Mouse (Mus musculus) G1E (cell line): ENCODE measurements at regions not wholly inside any gene's neighbourhood (a gene's known extent, or its start where the extent isn't known, plus 50 kb on each side); places are given as distances from the start of the nearest gene placed in this dataset.
A peak's percentile ranks its signal among the peaks of the same experiment; 100 is the strongest.

Experiments
- ATAC-seq: 2 replicates; pipeline ENCODE4 v1.8.0; 2016; ENCODE audit warnings: mild to moderate bottlenecking; ENCODE audit not compliant: insufficient number of reproducible peaks, poor library complexity, low FRiP score, severe bottlenecking; ENCODE audit errors: extremely low read depth
- DNase-seq: peaks from one replicate; pipeline ENCODE4 v3.0.0; 2012; ENCODE audit warnings: low spot score
- H3K27me3 ChIP-seq: 2 replicates; pipeline ENCODE4 v1.6.1; 2012; ENCODE audit warnings: mild to moderate bottlenecking, low read length, inconsistent platforms; ENCODE audit not compliant: insufficient read depth
- H3K36me3 ChIP-seq: replicated peaks from 2 replicates; pipeline ENCODE3; 2012; ENCODE audit warnings: mild to moderate bottlenecking, inconsistent platforms
- H3K4me1 ChIP-seq: 2 replicates; pipeline ENCODE4 v1.6.1; 2012; ENCODE audit warnings: low read depth, low read length, inconsistent platforms, mixed read lengths; ENCODE audit not compliant: insufficient read depth
- H3K4me3 ChIP-seq: 2 replicates; pipeline ENCODE4 v1.5.1; 2012; ENCODE audit warnings: low read depth, mild to moderate bottlenecking, inconsistent platforms, low read length, moderate library complexity, mixed read lengths
- H3K9me3 ChIP-seq: replicated peaks from 2 replicates; pipeline ENCODE4 v1.6.1; 2012; ENCODE audit warnings: inconsistent platforms
- CTCF ChIP-seq: IDR thresholded peaks from 2 replicates; pipeline ENCODE4 v1.5.1; 2012; ENCODE audit warnings: low read depth, low read length, inconsistent platforms, mixed read lengths
- GATA1 ChIP-seq: IDR thresholded peaks from 2 replicates; pipeline ENCODE4 v1.6.1; 2012; ENCODE audit warnings: borderline replicate concordance, low read length, inconsistent platforms, mixed read lengths
- GATA2 ChIP-seq: IDR thresholded peaks from 2 replicates; pipeline ENCODE4 v1.6.1; 2012; ENCODE audit warnings: low read depth, low read length, inconsistent platforms, borderline replicate concordance
- POLR2AphosphoS5 ChIP-seq: IDR thresholded peaks from 2 replicates; pipeline ENCODE4 v1.6.1; 2012; ENCODE audit warnings: low read depth, low read length, inconsistent platforms; ENCODE audit not compliant: insufficient replicate concordance
- TAL1 ChIP-seq: conservative IDR thresholded peaks from 2 replicates; pipeline ENCODE4 v1.6.1; 2012; ENCODE audit warnings: low read depth, low read length, inconsistent platforms, mixed read lengths

GRCm38 (mm10) chr12:106585626-106586025, 575.6 kb downstream of the Vrk1 start:
- no peaks in the 10 kb centered on the region for H3K27me3 ChIP-seq
- no peaks in the 10 kb centered on the region for H3K36me3 ChIP-seq
- peaks cover 84% of the 10 kb centered on the region for H3K9me3 ChIP-seq
- no peak for TF ChIP-seq POLR2AphosphoS5
- no peak for TF ChIP-seq CTCF
- TF ChIP-seq TAL1 = no peak
- TF ChIP-seq GATA1 = no peak
- no peak for TF ChIP-seq GATA2
- H3K4me3 ChIP-seq = 0 out of 2 replicates have a peak overlapping the region, but pooled peaks have one; percentile 18
- ATAC-seq = no peak
- no peaks in the 10 kb centered on the region for H3K4me1 ChIP-seq
- no peak for DNase-seq

DNA sequence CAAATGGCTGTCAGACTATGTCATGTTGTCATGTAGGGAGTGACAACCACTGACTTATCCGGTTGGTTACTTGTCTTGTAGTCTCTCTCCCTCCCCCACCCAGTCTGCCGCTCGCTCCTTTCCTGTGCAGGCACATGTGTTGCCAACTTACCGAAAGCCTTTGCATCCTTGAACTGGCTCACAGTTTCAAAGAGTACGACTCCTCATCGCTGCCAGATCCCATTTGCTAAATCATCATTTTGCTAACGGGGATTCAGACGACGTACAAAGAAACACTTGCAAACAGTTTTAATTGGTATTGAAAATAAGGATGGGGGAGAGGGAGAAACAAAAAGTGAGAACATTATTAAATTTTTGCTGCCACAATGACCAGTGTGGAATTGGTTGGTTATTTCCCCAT, 582.7 kb downstream of the Vrk1 start:
- ATAC-seq = no peak
- H3K4me1 ChIP-seq = no peaks in the 10 kb centered on the region
- no peaks in the 10 kb centered on the region for H3K27me3 ChIP-seq
- H3K9me3 ChIP-seq = peaks cover 86% of the 10 kb centered on the region
- H3K36me3 ChIP-seq = no peaks in the 10 kb centered on the region
- no peak for DNase-seq
- TF ChIP-seq CTCF = no peak
- no peak for TF ChIP-seq TAL1
- no peak for TF ChIP-seq GATA1
- no peak for TF ChIP-seq GATA2
- TF ChIP-seq POLR2AphosphoS5 = no peak
- no peak overlapping the region for H3K4me3 ChIP-seq

GRCm38 (mm10) chr12:106597636-106598035, 587.6 kb downstream of the Vrk1 start:
- H3K4me1 ChIP-seq = no peaks in the 10 kb centered on the region
- no peak for TF ChIP-seq CTCF
- no peaks in the 10 kb centered on the region for H3K27me3 ChIP-seq
- H3K36me3 ChIP-seq = no peaks in the 10 kb centered on the region
- H3K4me3 ChIP-seq = no peak overlapping the region
- DNase-seq (no peak), ATAC-seq (no peak)
- peaks cover 84% of the 10 kb centered on the region for H3K9me3 ChIP-seq

DNA sequence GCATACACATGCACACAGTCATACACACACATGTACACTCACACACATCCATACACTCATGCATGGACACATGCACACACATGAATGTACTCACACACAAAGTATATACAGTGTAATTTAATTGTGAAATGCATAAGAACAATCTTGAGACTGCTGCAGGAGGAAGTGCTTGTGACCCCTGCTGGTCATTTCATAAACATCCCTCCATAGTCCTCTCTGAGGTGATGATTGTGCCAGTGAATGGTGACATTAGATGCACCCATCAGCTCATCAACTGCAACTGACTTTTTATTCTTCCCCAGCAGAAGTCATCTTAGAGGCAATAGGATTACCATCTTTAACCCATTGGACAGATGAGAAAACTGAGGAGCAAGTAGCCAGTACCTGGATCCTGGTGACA, 597.2 kb downstream of the Vrk1 start:
- TF ChIP-seq POLR2AphosphoS5 (no peak), CTCF (no peak), GATA1 (no peak), GATA2 (no peak)
- no peaks in the 10 kb centered on the region for H3K27me3 ChIP-seq
- ATAC-seq (no peak), DNase-seq (no peak)
- no peaks in the 10 kb centered on the region for H3K4me1 ChIP-seq
- peak overlapping the region; percentile 5; the same call in 1 of the 2 replicates for H3K4me3 ChIP-seq
- no peaks in the 10 kb centered on the region for H3K36me3 ChIP-seq
- peaks cover 91% of the 10 kb centered on the region for H3K9me3 ChIP-seq

- Histone ChIP-seq H3K36me3 (no peaks in the 10 kb centered on the region), H3K9me3 (peaks cover 92% of the 10 kb centered on the region), H3K27me3 (no peaks in the 10 kb centered on the region), H3K4me3 (no peak overlapping the region), H3K4me1 (no peaks in the 10 kb centered on the region)
- no peak for DNase-seq
- TF ChIP-seq GATA2 (no peak), GATA1 (no peak), POLR2AphosphoS5 (no peak), CTCF (no peak)
- no peak for ATAC-seq
Observed at GRCm38 (mm10) chr12:106607655-106608337, 597.8 kb downstream of the Vrk1 start.

- ATAC-seq (no peak), DNase-seq (no peak)
- Histone ChIP-seq H3K36me3 (no peaks in the 10 kb centered on the region), H3K27me3 (no peaks in the 10 kb centered on the region), H3K4me1 (no peaks in the 10 kb centered on the region), H3K4me3 (no peak overlapping the region), H3K9me3 (peaks cover 80% of the 10 kb centered on the region)
- TF ChIP-seq POLR2AphosphoS5 = no peak
- TF ChIP-seq TAL1 = no peak
- no peak for TF ChIP-seq GATA2
- TF ChIP-seq CTCF = no peak
- TF ChIP-seq GATA1 = no peak
Observed at GRCm38 (mm10) chr12:106618684-106619083, 608.7 kb downstream of the Vrk1 start.

GRCm38 (mm10) chr12:106626786-106627185, 616.8 kb downstream of the Vrk1 start:
- Histone ChIP-seq H3K4me3 (no peak overlapping the region), H3K4me1 (no peaks in the 10 kb centered on the region), H3K27me3 (no peaks in the 10 kb centered on the region), H3K36me3 (no peaks in the 10 kb centered on the region), H3K9me3 (peaks cover 81% of the 10 kb centered on the region)
- no peak for ATAC-seq
- DNase-seq = no peak
- TF ChIP-seq CTCF = no peak
